Mouse (Mus musculus) CD8-positive naive resting alpha-beta T cell, adult 2 months (primary cell): ENCODE data around the gene Rps16.

Experiments used
- DNase-seq, 2 experiments: peaks; one replicate each; pipeline ENCODE4 v3.0.0; 2022; ENCODE audit warnings: low read depth in 2 of 2, low spot score in 2 of 2

Rps16 gene

GRCm38 (mm10) chr7:28373131-28373581, 22.7 kb downstream of the Rps16 start:
- peak; percentile 83 to 88 for DNase-seq

GRCm38 (mm10) chr7:28373891-28374495, 23.5 kb downstream of the Rps16 start:
- no peak for DNase-seq

GRCm38 (mm10) chr7:28374647-28375046, 24.2 kb downstream of the Rps16 start:
- no peak for DNase-seq

- peak; percentile 88 to 91 for DNase-seq
Observed at GRCm38 (mm10) chr7:28375176-28375921, 24.9 kb downstream of the Rps16 start.

- peak; percentile 56 to 59 for DNase-seq
Observed at GRCm38 (mm10) chr7:28376011-28376771, 25.7 kb downstream of the Rps16 start.

GRCm38 (mm10) chr7:28377190-28378065, 27.0 kb downstream of the Rps16 start:
- DNase-seq: peak in 1 of 2 experiments; percentile 24

GRCm38 (mm10) chr7:28378066-28378690, 27.7 kb downstream of the Rps16 start:
- peak in 1 of 2 experiments; percentile 40 for DNase-seq

- peak; percentile 90 to 92 for DNase-seq
Observed at GRCm38 (mm10) chr7:28378769-28379651, 28.6 kb downstream of the Rps16 start.

GRCm38 (mm10) chr7:28380237-28381016, 30.0 kb downstream of the Rps16 start, which contains the start of gene Zfp36:
Gene Zfp36 (minus strand): TSS chr7:28380253.
- peak in 1 of 2 experiments; percentile 8 for DNase-seq

- peak; percentile 78 to 84 for DNase-seq
Observed at GRCm38 (mm10) chr7:28381017-28381790, 30.8 kb downstream of the Rps16 start.

- DNase-seq: peak; percentile 91
Observed at GRCm38 (mm10) chr7:28381938-28382337, 31.5 kb downstream of the Rps16 start.

- no peak for DNase-seq
Observed at GRCm38 (mm10) chr7:28382347-28382951, 32.0 kb downstream of the Rps16 start.

- DNase-seq: peak; percentile 66 to 74
Observed at GRCm38 (mm10) chr7:28382981-28383396, 32.5 kb downstream of the Rps16 start.

- DNase-seq: no peak
Observed at GRCm38 (mm10) chr7:28383606-28384005, 33.2 kb downstream of the Rps16 start.

GRCm38 (mm10) chr7:28384162-28384561, 33.7 kb downstream of the Rps16 start:
- DNase-seq: peak; percentile 42 to 44

GRCm38 (mm10) chr7:28385196-28385595, 34.7 kb downstream of the Rps16 start:
- no peak for DNase-seq

- DNase-seq: no peak
Observed at GRCm38 (mm10) chr7:28386007-28386406, 35.6 kb downstream of the Rps16 start.
